Mouse (Mus musculus) heart, embryonic 12.5 days (tissue): ENCODE measurements around the gene Letmd1. TPM values are rescaled to one million over a fixed set of nuclear protein-coding genes. Genes with fewer than 3 reads are reported as not detected.

Experiments used
- ATAC-seq: fragments of 200-750 bp; cut with Nextera tagmentation; 2 replicates; pipeline ENCODE4 v1.8.0; 2017; ENCODE audit warnings: moderate TSS enrichment, moderate library complexity; ENCODE audit not compliant: insufficient number of reproducible peaks, low FRiP score
- H3K27ac ChIP-seq: fragments of 300-500 bp; sonication (generic); 2 replicates; pipeline ENCODE4 v1.5.1; 2016; ENCODE audit warnings: mild to moderate bottlenecking, moderate library complexity; ENCODE audit not compliant: poor library complexity, severe bottlenecking
- H3K27me3 ChIP-seq: fragments of 300-500 bp; sonication (generic); replicated peaks from 2 replicates; pipeline ENCODE4 v1.6.1; 2016; ENCODE audit warnings: mild to moderate bottlenecking, moderate library complexity
- H3K36me3 ChIP-seq: fragments of 300-500 bp; sonication (generic); 2 replicates; pipeline ENCODE4 v1.6.1; 2016; ENCODE audit warnings: mild to moderate bottlenecking, moderate library complexity
- H3K4me1 ChIP-seq: fragments of 300-500 bp; sonication (generic); replicated peaks from 2 replicates; pipeline ENCODE4 v1.6.1; 2016; ENCODE audit warnings: mild to moderate bottlenecking
- H3K4me2 ChIP-seq: fragments of 300-500 bp; sonication (generic); 2 replicates; pipeline ENCODE4 v1.6.1; 2016; ENCODE audit warnings: mild to moderate bottlenecking, moderate library complexity
- H3K4me3 ChIP-seq: fragments of 300-500 bp; sonication (generic); 2 replicates; pipeline ENCODE4 v1.5.1; 2016; ENCODE audit warnings: mild to moderate bottlenecking
- H3K9ac ChIP-seq: fragments of 300-500 bp; sonication (generic); 2 replicates; pipeline ENCODE4 v1.6.1; 2016; ENCODE audit warnings: mild to moderate bottlenecking, moderate library complexity
- H3K9me3 ChIP-seq: fragments of 300-500 bp; sonication (generic); replicated peaks from 2 replicates; pipeline ENCODE4 v1.6.1; 2016; ENCODE audit warnings: mild to moderate bottlenecking, moderate library complexity
- WGBS: fragments of 180-500 bp; shearing (Covaris S2); methylation state at CpG from one replicate; pipeline ENCODE4 v1.1.7; 2016; 5-methylcytosine and 5-hydroxymethylcytosine counted together
- polyA plus RNA-seq: library from polyadenylated mRNA; unstranded; fragments of >200 nt; fragmentation: Nextera tagmentation; extraction: Ambion mirVana; gene quantifications from 2 replicates; pipeline ENCODE4 v1.2.1, GENCODE M21; 2016

Letmd1 gene
- polyA plus RNA-seq, 1 experiment from 2014 or later = 17.7 TPM

DNA sequence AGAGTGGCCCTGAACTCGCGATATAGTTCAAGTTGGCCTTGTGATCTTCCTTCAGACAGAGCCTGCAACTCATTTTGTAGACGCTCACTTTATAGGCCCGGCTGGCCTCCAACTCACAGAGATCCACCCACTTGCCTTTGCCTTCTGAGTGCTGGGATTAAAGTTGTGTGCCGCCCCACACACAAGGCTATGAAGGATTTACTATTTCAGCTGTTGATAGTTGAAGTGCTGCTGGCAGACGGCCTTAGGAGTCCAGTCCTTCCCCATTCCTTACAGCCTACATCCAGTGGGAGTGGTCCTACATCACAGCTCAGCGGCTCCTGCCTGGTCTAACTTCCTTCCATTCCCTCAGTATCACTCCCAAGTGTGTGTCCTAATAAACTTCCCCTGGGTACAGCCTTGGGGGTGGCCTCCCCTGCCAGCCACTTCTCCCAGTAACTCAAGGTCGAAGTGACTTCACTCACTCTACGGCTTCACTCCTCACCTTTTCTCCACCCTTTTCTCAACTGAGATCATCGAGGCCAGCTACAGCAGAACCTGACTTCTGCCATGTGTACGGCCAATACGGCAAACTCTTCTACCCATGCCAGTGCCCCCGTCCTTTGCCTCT lies 40.4 kb upstream of the Letmd1 start:
- Histone ChIP-seq H3K9me3 (no peaks in the 10 kb centered on the region), H3K4me1 (peaks cover 14% of the 10 kb centered on the region; the same call in 1 of the 2 replicates), H3K4me3 (no peak overlapping the region), H3K27ac (no peak overlapping the region), H3K4me2 (no peak overlapping the region), H3K27me3 (peaks cover 21% of the 10 kb centered on the region), H3K36me3 (no peaks in the 10 kb centered on the region), H3K9ac (no peak overlapping the region)
- WGBS = 73% methylated on average over 13 of the region's 13 CpGs
- ATAC-seq = no peak

DNA sequence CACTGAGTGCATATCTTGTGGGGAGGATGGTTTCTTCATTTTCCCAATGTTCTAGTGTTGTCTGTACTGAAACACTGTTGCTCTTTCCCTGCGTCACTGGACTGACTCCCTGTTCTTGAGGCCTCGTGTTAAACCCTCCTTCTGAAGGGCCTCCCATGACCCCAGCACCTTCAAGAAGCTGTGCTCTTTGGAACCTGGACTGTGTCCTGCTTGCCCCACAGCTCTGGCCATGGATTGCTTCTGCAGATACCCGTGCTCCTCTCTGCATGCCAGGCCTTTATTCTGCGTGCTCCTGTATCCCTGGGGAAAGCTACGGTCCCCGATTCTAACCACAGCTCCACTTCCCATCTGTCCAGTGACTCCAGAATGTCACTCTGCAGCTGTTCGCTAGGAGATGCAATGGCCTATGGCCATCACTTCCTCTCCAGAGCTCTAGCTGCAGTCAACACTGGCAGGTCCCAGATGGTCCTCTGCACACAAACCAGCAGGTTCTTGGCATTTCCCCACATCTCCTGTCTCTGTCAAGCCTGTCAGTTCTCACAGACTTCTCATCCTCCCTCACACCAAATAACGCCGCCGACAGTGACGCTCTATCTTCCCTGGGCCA lies 38.8 kb upstream of the Letmd1 start:
- H3K9ac ChIP-seq = no peak overlapping the region
- no peak overlapping the region for H3K4me3 ChIP-seq
- H3K4me1 ChIP-seq = 0 out of 2 replicates have a peak, but pooled peaks cover 3% of the 10 kb centered on the region
- no peak for ATAC-seq
- WGBS = 69% methylated on average over 11 of the region's 11 CpGs
- peaks cover 13% of the 10 kb centered on the region for H3K27me3 ChIP-seq
- H3K27ac ChIP-seq = no peak overlapping the region
- no peaks in the 10 kb centered on the region for H3K9me3 ChIP-seq
- no peaks in the 10 kb centered on the region for H3K36me3 ChIP-seq
- no peak overlapping the region for H3K4me2 ChIP-seq

GRCm38 (mm10) chr15:100433234-100433633 lies 35.6 kb upstream of the Letmd1 start:
- WGBS = 54% methylated on average over 4 of the region's 4 CpGs
- H3K4me1 ChIP-seq = peaks cover 8% of the 10 kb centered on the region; the same call in 1 of the 2 replicates
- H3K9ac ChIP-seq = no peak overlapping the region
- H3K4me3 ChIP-seq = no peak overlapping the region
- no peak overlapping the region for H3K27ac ChIP-seq
- H3K27me3 ChIP-seq = no peaks in the 10 kb centered on the region
- no peaks in the 10 kb centered on the region for H3K36me3 ChIP-seq
- no peaks in the 10 kb centered on the region for H3K9me3 ChIP-seq
- H3K4me2 ChIP-seq = no peak overlapping the region
- ATAC-seq = no peak

DNA sequence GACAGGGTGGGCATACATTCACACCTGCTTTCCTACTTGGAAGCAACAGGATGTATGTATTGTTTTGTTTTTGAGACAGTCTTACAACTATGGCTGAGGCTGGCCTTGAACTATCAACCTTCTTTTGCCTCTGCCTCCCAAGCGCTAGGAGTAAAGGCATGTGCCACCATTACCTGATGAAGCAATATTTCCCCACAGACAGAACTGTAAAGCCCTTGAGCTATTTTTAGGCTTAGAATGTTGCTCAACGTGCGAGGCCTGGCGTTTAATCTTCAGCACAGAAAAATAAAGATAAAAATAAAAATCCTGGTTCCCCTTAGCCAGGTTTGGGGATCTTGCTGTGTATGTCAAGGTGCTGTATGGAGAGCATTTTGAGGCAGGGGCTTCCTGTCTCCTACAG lies 32.7 kb upstream of the Letmd1 start:
- WGBS = 46% methylated on average over 4 of the region's 4 CpGs

DNA sequence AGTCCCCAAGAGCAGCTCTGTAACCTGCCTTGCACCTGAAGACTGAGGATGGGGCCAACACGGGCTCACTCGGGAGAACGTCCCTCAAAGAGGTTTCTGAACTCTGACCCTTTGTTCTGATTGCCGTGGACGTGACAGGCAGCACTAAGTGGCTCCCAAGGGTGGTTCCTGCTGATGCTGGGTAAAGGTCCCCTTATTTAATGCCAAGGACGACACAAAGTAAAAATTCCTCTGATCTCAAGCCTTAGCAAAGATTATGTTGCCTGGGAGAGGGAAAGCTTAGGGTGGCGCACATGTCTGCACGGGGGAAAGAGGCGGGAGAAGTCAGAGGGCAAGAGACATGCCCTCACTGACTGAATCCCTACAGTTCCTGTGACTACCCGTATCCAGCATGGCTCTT lies 32.3 kb upstream of the Letmd1 start:
- no peak overlapping the region for H3K4me3 ChIP-seq
- no peaks in the 10 kb centered on the region for H3K27me3 ChIP-seq
- no peak overlapping the region for H3K4me2 ChIP-seq
- H3K36me3 ChIP-seq = no peaks in the 10 kb centered on the region
- H3K9me3 ChIP-seq = no peaks in the 10 kb centered on the region
- no peak overlapping the region for H3K27ac ChIP-seq
- no peak overlapping the region for H3K9ac ChIP-seq
- WGBS = 63% methylated on average over 10 of the region's 10 CpGs
- no peak for ATAC-seq
- H3K4me1 ChIP-seq = peaks cover 5% of the 10 kb centered on the region; the same call in 1 of the 2 replicates

More for the DNA sequence above, 32.7 kb upstream of the Letmd1 start:
- H3K4me2 ChIP-seq = no peak overlapping the region
- H3K27ac ChIP-seq = no peak overlapping the region
- no peak for ATAC-seq
- no peaks in the 10 kb centered on the region for H3K9me3 ChIP-seq
- no peak overlapping the region for H3K9ac ChIP-seq
- H3K27me3 ChIP-seq = no peaks in the 10 kb centered on the region
- H3K4me1 ChIP-seq = peaks cover 5% of the 10 kb centered on the region; the same call in 1 of the 2 replicates
- no peak overlapping the region for H3K4me3 ChIP-seq
- H3K36me3 ChIP-seq = no peaks in the 10 kb centered on the region

DNA sequence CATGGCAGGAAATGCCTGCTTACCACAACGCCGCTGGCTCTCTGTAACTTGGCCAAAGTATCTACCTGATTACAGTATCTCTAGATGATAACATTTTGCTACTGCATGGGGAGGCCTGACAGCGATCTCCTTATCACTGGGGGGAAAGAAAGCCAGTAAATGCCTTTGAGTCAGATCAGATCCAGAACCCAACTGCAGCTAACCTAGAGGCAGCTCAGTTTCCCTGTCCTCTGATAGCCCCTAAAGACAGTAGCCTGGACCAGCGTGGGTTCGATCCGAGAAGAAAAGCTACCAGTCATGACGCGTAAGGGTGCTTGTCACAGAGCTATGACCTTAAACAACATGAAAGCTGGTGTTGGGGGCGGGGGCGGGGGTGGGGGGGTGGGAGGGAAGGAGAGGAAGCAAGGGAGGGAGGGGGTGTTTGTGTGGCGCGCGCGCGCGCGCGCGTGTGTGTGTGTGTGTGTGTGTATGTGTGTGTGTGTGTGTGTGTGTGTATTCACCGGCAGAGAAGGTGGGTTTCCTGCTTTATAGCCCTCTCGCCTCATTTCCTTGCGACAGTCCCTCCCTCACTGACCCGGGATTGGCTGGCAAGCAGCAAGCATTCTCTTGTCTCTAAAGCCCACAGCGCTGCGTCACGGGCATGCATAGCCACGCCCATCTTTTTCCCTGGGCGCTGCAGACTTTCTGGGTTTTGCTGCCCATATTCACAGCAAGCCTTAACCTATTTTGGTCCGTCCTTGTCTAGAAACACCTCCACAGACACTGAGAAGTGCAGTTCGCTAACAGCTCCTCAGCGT lies 25.5 kb upstream of the Letmd1 start:
- under 1% methylated on average over 20 of the region's 31 CpGs for WGBS
- peak; percentile 98 for ATAC-seq
- H3K4me2 ChIP-seq = peak overlapping the region; percentile 81

GRCm38 (mm10) chr15:100446887-100447286 lies 21.9 kb upstream of the Letmd1 start:
- H3K4me1 ChIP-seq = peaks cover 9% of the 10 kb centered on the region
- no peaks in the 10 kb centered on the region for H3K9me3 ChIP-seq
- whole genome bisulfite sequencing = 59% methylated on average over 2 of the region's 2 CpGs
- no peak overlapping the region for H3K27ac ChIP-seq
- H3K4me2 ChIP-seq = no peak overlapping the region
- no peak for ATAC-seq
- no peak overlapping the region for H3K9ac ChIP-seq
- H3K27me3 ChIP-seq = no peaks in the 10 kb centered on the region
- no peaks in the 10 kb centered on the region for H3K36me3 ChIP-seq
- no peak overlapping the region for H3K4me3 ChIP-seq

More for the DNA sequence above, 25.5 kb upstream of the Letmd1 start:
- peaks cover 6% of the 10 kb centered on the region for H3K4me1 ChIP-seq
- H3K36me3 ChIP-seq = no peaks in the 10 kb centered on the region
- H3K9me3 ChIP-seq = no peaks in the 10 kb centered on the region
- no peaks in the 10 kb centered on the region for H3K27me3 ChIP-seq
- peak overlapping the region; percentile 64 for H3K9ac ChIP-seq
- H3K27ac ChIP-seq = peak overlapping the region; percentile 79
- peak overlapping the region; percentile 55 for H3K4me3 ChIP-seq

GRCm38 (mm10) chr15:100448572-100448971 lies 20.3 kb upstream of the Letmd1 start:
- Histone ChIP-seq H3K4me3 (no peak overlapping the region), H3K9ac (no peak overlapping the region), H3K36me3 (no peaks in the 10 kb centered on the region), H3K9me3 (no peaks in the 10 kb centered on the region), H3K4me2 (no peak overlapping the region), H3K27me3 (no peaks in the 10 kb centered on the region), H3K4me1 (peaks cover 9% of the 10 kb centered on the region), H3K27ac (no peak overlapping the region)
- WGBS = 77% methylated on average over 4 of the region's 4 CpGs
- no peak for ATAC-seq

GRCm38 (mm10) chr15:100449495-100449894 lies 19.3 kb upstream of the Letmd1 start:
- 78% methylated on average over 3 of the region's 3 CpGs for WGBS
- no peak overlapping the region for H3K4me3 ChIP-seq

GRCm38 (mm10) chr15:100451245-100451644 lies 17.6 kb upstream of the Letmd1 start:
- WGBS = 66% methylated on average over 16 of the region's 16 CpGs
- H3K4me3 ChIP-seq = no peak overlapping the region
- ATAC-seq = no peak
- H3K27ac ChIP-seq = no peak overlapping the region
- no peaks in the 10 kb centered on the region for H3K36me3 ChIP-seq
- no peak overlapping the region for H3K9ac ChIP-seq
- no peaks in the 10 kb centered on the region for H3K27me3 ChIP-seq
- 0 out of 2 replicates have a peak, but pooled peaks cover 3% of the 10 kb centered on the region for H3K4me1 ChIP-seq
- H3K9me3 ChIP-seq = no peaks in the 10 kb centered on the region
- H3K4me2 ChIP-seq = no peak overlapping the region

More at GRCm38 (mm10) chr15:100449495-100449894, 19.3 kb upstream of the Letmd1 start:
- H3K27ac ChIP-seq = no peak overlapping the region
- no peaks in the 10 kb centered on the region for H3K9me3 ChIP-seq
- H3K27me3 ChIP-seq = no peaks in the 10 kb centered on the region
- H3K4me2 ChIP-seq = no peak overlapping the region
- H3K36me3 ChIP-seq = no peaks in the 10 kb centered on the region
- H3K9ac ChIP-seq = no peak overlapping the region
- no peak for ATAC-seq
- 0 out of 2 replicates have a peak, but pooled peaks cover 3% of the 10 kb centered on the region for H3K4me1 ChIP-seq

DNA sequence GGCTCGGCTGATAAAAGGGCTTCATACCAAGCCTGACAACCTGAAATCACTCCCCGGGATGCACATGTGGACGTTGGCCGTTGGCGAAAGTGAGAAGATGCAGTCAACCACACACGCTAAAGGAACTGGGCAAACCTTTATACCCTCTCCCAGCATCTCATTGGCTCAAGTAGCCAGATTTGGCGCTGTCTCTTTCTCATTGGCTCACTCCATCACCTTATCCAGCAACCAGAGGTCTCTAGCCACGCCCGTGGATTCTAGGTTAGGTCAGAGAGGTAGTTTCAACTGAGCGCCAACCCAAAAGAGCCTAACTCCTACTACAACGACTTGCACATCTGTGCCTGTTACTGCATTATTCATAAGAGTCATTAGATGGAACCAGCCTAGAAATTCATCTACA lies 16.3 kb upstream of the Letmd1 start:
- no peaks in the 10 kb centered on the region for H3K9me3 ChIP-seq
- no peak overlapping the region for H3K4me2 ChIP-seq
- no peak overlapping the region for H3K4me3 ChIP-seq
- H3K27ac ChIP-seq = no peak overlapping the region
- H3K36me3 ChIP-seq = no peaks in the 10 kb centered on the region
- no peak overlapping the region for H3K9ac ChIP-seq
- H3K27me3 ChIP-seq = no peaks in the 10 kb centered on the region
- H3K4me1 ChIP-seq = 0 out of 2 replicates have a peak, but pooled peaks cover 3% of the 10 kb centered on the region
- no peak for ATAC-seq
- 71% methylated on average over 11 of the region's 11 CpGs for WGBS
